Mouse (Mus musculus) neural tube, embryonic 10.5 days (tissue): ENCODE results near the gene Nfkbid.
"Not testable (repeated sequence)": the region's sequence is repeated elsewhere in the genome, so short reads cannot be mapped to it uniquely, and the experiment has no call there.

Source experiments
- DNase-seq: peaks from one replicate; pipeline ENCODE4 v3.0.0-alpha.2; 2017; ENCODE audit warnings: low spot score; ENCODE audit errors: extremely low spot score

The Nfkbid gene

GRCm38 (mm10) chr7:30463996-30464395, 42.5 kb downstream of the Nfkbid start:
- no peak for DNase-seq

- no peak for DNase-seq
These were observed 43.3 kb downstream of the Nfkbid start for GRCm38 (mm10) chr7:30464816-30465300.

GRCm38 (mm10) chr7:30472411-30472810, 50.9 kb downstream of the Nfkbid start:
- DNase-seq = no peak

- DNase-seq = no peak
These were observed 53.5 kb downstream of the Nfkbid start for GRCm38 (mm10) chr7:30474999-30475398.

GRCm38 (mm10) chr7:30476136-30476535, 54.6 kb downstream of the Nfkbid start:
- DNase-seq = not testable (repeated sequence)

GRCm38 (mm10) chr7:30477415-30478381, 56.2 kb downstream of the Nfkbid start:
- no peak for DNase-seq
